Mouse (Mus musculus): Measurements from ENCODE around the gene Ralgps1.

The Ralgps1 gene

DNA sequence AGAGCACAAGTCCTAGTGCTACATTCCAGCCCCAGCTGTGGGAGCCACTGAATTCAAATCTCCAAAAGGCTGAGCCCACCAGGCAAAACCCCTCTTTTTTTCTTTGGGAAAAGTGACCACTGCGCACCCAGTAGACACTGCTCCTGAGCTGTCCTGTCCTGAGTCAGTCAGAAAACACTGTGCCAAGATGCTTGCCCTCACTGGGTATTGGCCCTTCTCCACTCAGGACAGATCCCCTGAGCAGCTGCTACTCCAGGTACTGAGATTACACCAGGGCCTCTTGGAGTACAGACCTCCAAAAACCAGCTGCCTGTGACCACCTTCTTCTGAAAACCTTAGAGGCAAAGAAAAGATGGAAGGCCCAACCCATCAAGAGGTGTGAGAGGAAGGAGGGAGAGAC lies 51.4 kb downstream of the Ralgps1 start:
- DNase-seq = no peak

DNA sequence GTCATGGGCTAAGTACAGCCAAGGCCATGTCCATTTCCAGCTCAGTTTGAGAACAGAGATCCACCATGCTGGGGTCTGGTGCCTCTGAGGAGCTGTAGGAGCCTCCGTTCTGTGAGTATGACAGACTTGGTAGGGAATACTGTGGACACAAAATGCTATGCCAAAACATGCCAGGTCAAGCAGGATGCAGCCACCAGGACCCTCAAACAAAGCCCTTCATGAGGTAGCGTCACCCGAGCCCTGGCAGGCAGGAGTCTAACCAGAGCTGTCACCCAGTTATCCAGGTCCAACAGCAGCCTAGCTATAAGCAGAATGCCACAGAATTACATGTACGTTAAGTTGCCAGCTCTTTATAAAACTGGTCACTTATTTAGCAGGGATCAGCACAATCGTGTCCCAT lies 51.8 kb downstream of the Ralgps1 start:
- no peak for DNase-seq

DNA sequence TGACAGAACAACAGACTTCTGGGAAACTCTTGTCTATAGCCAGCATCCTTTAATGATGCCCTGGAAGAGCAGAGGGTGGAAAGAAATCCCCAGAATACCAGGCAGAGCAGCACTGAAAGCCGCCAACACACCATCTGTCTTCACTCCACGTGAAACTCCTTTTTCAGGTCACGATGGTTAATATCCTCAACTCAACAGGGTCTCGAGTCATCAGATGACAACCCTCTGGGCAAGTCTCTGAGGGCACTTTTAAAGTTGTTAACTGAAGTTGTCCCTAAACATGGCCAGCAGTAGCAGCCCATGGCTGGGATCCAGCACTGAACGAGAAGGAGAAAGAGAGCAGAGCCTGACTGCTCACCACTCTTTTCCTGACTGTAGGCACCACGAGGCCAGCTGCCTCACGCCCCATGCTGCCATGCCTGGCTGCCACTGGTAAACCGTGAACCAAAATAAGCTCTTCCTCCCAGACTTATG lies 52.8 kb downstream of the Ralgps1 start:
- peak; percentile 76 for DNase-seq

DNA sequence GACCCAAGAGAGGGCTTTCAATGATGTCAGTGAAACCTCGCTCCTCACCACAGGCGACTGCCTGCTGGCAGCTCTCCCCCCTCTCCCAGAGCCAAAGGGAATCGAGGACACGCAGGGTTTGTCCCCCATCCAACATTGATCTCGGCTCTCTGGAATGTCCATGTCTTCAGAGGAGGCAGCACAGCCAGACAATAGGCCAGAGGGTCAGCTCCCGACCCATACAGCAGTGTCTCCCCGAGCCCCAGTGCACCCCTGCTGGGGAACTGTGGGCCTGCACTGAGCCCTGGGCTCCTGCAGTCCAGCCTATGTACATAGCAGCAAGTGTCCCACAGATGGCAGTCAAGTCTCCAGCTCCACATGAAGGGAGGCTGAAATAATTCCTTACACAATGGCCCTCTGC lies 54.8 kb downstream of the Ralgps1 start:
- DNase-seq = peak; percentile 64

GRCm38 (mm10) chr2:33316063-33316405 lies 55.3 kb downstream of the Ralgps1 start:
- no peak for DNase-seq

- peak; percentile 66 for DNase-seq
These were observed 55.8 kb downstream of the Ralgps1 start for GRCm38 (mm10) chr2:33315233-33316062.

GRCm38 (mm10) chr2:33309426-33309825 lies 61.9 kb downstream of the Ralgps1 start:
- DNase-seq = peak; percentile 57

- DNase-seq = no peak
These were observed 64.7 kb downstream of the Ralgps1 start for GRCm38 (mm10) chr2:33306565-33306964.

DNA sequence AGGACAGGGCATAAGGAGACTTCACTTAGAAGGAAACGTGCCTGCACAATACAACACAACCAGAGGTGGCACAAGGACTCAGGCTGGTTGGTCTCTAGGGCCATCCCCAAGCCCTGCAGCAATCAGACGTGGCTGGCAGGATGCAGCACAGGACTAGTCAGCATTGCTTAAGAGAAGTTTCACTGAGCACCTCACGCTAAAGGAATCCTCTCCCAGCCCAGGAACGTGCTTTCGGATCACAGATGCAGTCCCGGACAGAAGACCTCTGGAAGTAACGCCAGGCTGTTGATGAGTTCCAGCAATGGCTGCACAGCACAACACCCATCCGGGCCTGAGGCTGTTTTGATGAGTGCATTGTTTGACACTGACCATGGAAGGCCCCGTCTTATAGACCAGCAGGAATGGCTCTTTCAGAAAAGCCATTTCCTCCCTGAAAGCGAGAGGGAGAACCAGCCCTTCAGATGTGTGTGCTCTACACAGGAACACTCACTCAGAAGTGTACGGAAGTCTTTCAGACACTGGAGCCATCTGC lies 67.8 kb downstream of the Ralgps1 start:
- no peak for DNase-seq

DNA sequence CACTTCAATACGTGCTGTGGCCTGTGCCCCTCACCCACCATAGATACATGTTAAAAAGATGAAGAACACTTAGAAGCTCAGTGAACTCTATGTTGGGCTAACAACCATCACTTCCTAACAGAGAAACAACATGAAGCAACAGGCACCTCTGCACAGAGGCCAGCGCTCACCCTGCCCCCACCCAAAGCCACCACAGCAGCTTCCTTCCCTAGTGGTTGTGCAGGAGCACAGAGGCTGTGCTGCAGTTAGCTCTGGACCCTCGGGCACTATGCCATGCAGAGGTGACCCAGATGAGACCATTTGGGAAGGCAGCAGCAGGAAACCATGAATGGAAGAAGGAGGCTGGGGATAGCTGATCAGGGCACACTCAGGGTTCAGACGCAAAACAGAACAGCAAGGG lies 68.5 kb downstream of the Ralgps1 start:
- DNase-seq = no peak

- DNase-seq = no peak
These were observed 68.9 kb downstream of the Ralgps1 start for GRCm38 (mm10) chr2:33302405-33302804.

GRCm38 (mm10) chr2:33300371-33301046 lies 70.8 kb downstream of the Ralgps1 start:
- DNase-seq = peak; percentile 48

- no peak for DNase-seq
These were observed 72.4 kb downstream of the Ralgps1 start for GRCm38 (mm10) chr2:33298928-33299327.

- DNase-seq = no peak
These were observed 76.2 kb downstream of the Ralgps1 start for GRCm38 (mm10) chr2:33295115-33295514.

DNA sequence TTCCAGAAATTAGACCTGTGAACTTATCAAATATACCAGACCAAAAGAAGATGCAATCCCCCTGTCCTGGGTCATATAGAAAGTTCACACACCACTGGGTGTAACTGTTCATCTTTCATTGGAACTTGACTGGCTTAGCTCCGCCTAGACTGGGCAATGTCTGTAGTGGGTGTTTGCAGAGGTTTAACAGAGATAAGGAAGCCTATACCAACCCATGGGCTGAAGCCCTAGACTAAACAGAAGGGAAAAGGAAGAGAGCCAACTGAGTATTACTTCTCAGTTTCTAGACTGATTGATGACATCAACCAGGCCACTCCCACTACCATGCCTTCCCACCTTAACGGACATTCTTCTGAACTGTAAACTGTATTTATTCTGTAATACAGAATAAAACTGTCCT lies 79.2 kb downstream of the Ralgps1 start:
- DNase-seq = no peak

- DNase-seq = no peak
These were observed 80.8 kb downstream of the Ralgps1 start for GRCm38 (mm10) chr2:33290491-33290890.

DNA sequence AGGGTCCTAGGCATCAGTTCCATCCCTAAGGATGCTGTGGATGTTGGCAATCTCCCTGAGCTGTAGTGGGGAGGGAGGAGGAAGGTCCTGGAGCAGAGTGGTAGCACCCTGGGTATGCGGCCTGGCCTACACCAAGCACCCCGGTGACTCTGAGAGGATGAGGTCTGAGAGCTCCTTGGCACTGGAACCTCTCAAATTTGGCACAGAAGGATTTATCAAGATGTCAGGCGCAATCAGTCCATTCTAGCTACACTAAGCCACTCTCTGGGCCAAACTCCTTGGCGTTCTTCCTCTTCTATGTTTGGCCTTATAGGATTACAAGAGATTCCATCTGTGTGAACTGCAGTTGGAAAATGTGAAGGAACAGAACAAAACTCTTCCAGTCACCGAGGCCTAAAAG lies 82.4 kb downstream of the Ralgps1 start:
- no peak for DNase-seq

DNA sequence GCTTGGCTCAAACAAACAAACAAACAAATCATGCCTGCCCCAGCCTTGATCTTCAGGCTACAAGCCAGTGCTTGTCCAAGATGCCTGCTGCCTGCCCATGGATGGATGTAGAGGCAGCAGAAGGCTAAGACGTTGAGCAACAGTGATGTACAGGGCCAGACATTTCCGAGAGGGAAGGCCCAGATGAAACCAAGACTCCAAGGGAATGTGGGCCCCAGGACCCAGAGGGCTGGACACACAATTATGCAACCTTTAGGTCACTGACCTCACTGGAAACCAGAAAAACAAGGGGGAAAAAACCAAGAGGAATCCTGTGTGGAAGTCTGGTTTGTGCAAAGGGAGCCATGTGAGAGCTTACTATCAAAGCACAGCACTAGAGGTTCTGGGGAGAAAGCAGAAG lies 87.6 kb downstream of the Ralgps1 start:
- no peak for DNase-seq

GRCm38 (mm10) chr2:33282877-33283276 lies 88.4 kb downstream of the Ralgps1 start:
- DNase-seq = no peak

DNA sequence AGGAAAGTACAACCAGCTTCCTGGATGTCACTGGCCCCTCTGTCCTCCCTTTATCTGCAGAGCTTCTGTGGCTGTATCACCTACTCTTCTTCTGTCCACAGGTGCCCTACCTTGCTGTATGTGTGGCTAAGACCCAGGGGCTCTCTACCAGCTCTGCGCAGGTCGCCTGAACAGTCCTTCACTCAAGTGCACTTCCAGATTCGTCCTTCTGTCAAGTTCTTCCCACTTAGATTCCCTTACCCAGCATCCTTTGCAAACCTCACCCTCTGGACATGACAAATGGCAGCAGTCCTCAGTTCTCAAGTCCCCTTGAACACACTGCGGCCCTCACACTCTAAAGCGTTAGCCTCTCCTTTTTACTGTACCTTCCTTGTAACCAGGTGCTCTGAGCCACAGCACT lies 89.5 kb downstream of the Ralgps1 start:
- DNase-seq = no peak

GRCm38 (mm10) chr2:33280525-33280924 lies 90.8 kb downstream of the Ralgps1 start:
- no peak for DNase-seq

GRCm38 (mm10) chr2:33279758-33280157 lies 91.5 kb downstream of the Ralgps1 start:
- no peak for DNase-seq

DNA sequence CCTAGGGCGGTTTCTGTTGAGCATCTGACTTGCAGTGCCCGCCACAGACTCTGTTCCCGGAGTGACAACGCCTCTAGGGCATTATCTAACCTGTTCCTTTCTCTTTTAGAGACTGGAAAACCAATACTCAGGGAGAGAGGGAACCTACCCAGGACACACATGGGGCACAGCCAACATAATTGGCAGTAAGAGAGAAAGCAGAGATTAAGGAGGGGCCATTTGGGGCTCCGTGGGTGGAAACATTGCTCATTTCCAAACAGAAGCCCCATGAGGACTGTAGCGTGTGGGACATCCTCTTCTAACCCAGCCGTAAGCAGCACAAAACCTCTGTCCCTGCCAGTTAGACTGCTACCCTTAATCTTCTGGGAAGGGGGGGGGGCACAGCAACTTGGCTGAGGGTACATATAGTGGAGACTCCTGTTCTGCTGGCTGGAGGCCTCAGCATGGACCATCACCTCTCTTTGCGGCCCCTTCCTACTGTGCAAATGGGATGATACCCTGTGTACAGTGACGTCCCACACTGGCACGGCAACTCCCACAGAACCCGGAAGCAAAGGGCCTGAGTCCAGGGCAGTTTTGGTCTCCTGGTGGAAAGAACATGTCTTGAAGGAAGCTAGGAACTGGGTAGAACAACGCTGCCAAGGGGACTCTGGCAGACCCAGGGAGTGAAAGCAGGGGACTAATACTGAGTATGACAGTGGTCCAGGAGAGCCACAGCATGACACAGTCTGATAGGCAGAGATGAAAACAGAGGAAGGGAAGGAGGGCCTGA lies 96.4 kb downstream of the Ralgps1 start:
- no peak for DNase-seq

Measured in right cerebral cortex, adult 18-20 months (tissue).